In genomic region chr19:10393471-10393870, GRCm38 (mm10) we compare ENCODE assay signal across 16 mouse cellular contexts. TPM values are rescaled to one million over a fixed set of nuclear protein-coding genes. Genes with fewer than 3 reads are reported as not detected.
DNase-seq lines count a peak whose midpoint lies in the region; TF ChIP-seq lines count a peak whose summit lies in the region.
"Had no signal": no experiment of that assay in that cellular context is flagged by ENCODE, and none has a peak within 500 bp of the region (broad histone marks: within the 10 kb centered on the region; RNA-seq: fewer than 3 reads in every experiment).

No protein-coding gene starts in this region.

- H3K4me3 ChIP-seq in E14TG2a.4 (replicated peaks; ENCODE audit: low read length) = peak overlapping the region; percentile 26
- H3K4me3 ChIP-seq in cortical plate, adult 2 months (ENCODE audit: insufficient read depth, low read length) = peak overlapping the region; percentile 37
- H3K4me3 ChIP-seq: embryonic facial prominence, embryonic 12.5 days; limb, embryonic 13.5 days; neural tube, embryonic 12.5 days had no signal

- no peaks in the 10 kb centered on the region for H3K9me3 ChIP-seq in E14TG2a.4 (ENCODE audit: low read length)
- H3K9me3 ChIP-seq: embryonic facial prominence, embryonic 12.5 days; limb, embryonic 13.5 days; neural tube, embryonic 12.5 days had no signal

- TF ChIP-seq CTCF in E14TG2a.4 (conservative IDR thresholded peaks at IDR 0.05; ENCODE audit: low read length) = no peak
- no peak for TF ChIP-seq CTCF in cortical plate, adult 2 months (IDR thresholded peaks at IDR 0.05; ENCODE audit: extremely low read depth, insufficient read depth, low read length)

- H3K4me1 ChIP-seq in E14TG2a.4 (replicated peaks; ENCODE audit: low read depth, low read length) = peaks cover 44% of the 10 kb centered on the region
- H3K4me1 ChIP-seq in cortical plate, adult 2 months (ENCODE audit: control insufficient read depth, insufficient read depth, low read length) = peaks cover 10% of the 10 kb centered on the region

- H3K27me3 ChIP-seq in E14TG2a.4 (ENCODE audit: insufficient read depth, low read length) = peaks cover 43% of the 10 kb centered on the region

- peak; percentile 29 for DNase-seq in adrenal gland, postnatal 14 days
- no peak for DNase-seq in adrenal gland, adult 2 months
- DNase-seq in kidney, adult 11 months = peak; percentile 61
- no peak for DNase-seq in kidney, postnatal 14 days
- no peak for DNase-seq in right cerebral cortex, adult 2 months (ENCODE audit: low spot score in 2 of 2)
- DNase-seq in urinary bladder, adult 2 months (ENCODE audit: low spot score) = no peak
- DNase-seq: gastrocnemius, postnatal 14 days; layer of hippocampus, adult 9-11 months; lung, embryonic 14.5 days; right cerebral cortex, adult 18-20 months had no signal

- no peak for TF ChIP-seq POLR2A in cortical plate, adult 2 months (IDR thresholded peaks at IDR 0.05; ENCODE audit: extremely low read depth, insufficient read depth, low read length)

- H3K27ac ChIP-seq in cortical plate, adult 2 months (ENCODE audit: insufficient read depth, low read length) = no peak overlapping the region
- H3K27ac ChIP-seq: embryonic facial prominence, embryonic 12.5 days; limb, embryonic 13.5 days; neural tube, embryonic 12.5 days had no signal

- H3K36me3 ChIP-seq in E14TG2a.4 (ENCODE audit: insufficient read depth, low read length) = no peaks in the 10 kb centered on the region
- H3K36me3 ChIP-seq: embryonic facial prominence, embryonic 12.5 days; limb, embryonic 13.5 days; neural tube, embryonic 12.5 days had no signal

RNA-seq across cellular contexts. Expression of gene Syt7, which starts 4.6 kb away (rescaled TPM):
- total RNA-seq in adrenal gland, postnatal 14 days (2021) = 23.9 and 24.1 TPM in 2 replicates
- 10 to 100 TPM; 27.2 to 38.3 TPM for total RNA-seq in adrenal gland, adult 2 months (2021)
- 12.2 and 13.5 TPM in 2 replicates for polyA plus RNA-seq in adrenal gland, adult 2 months (2012; rRNA removed)
- 213 and 252 TPM in 2 replicates for polyA plus RNA-seq in cortical plate, adult 2 months (2012; rRNA removed)
- 1.2 TPM in 2 replicates for polyA plus RNA-seq in urinary bladder, adult 2 months (2012; rRNA removed)
- total RNA-seq: megakaryocyte, adult 5-6 weeks had no signal

Comparison
In these comparisons a context has a peak if more than half of its experiments do, and no peak if none do; other contexts are left out.
1. DNase-seq: peak in adrenal gland, postnatal 14 days (single experiment) and kidney, adult 11 months (single experiment); none in adrenal gland, adult 2 months (single experiment), kidney, postnatal 14 days (single experiment), right cerebral cortex, adult 2 months (0 of 2) and urinary bladder, adult 2 months (single experiment).
2. RNA of gene Syt7, which starts 4.6 kb away (polyA plus RNA-seq): 213 to 252 TPM in cortical plate, adult 2 months; 12.2 to 13.5 TPM in adrenal gland, adult 2 months and 1.2 TPM in urinary bladder, adult 2 months; every median in the first group is over 10 times any median in the second.